Mouse (Mus musculus) olfactory bulb, adult 2 months (tissue): ENCODE results near the gene 1700001K19Rik. TPM values are rescaled to one million over a fixed set of nuclear protein-coding genes. Genes with fewer than 3 reads are reported as not detected.

Source experiments
- H3K27ac ChIP-seq: fragments of 200-500 bp; 2 replicates; pipeline ENCODE4 v1.5.1; 2012; ENCODE audit warnings: low read depth, low read length; ENCODE audit not compliant: insufficient read depth
- H3K4me1 ChIP-seq: fragments of 200-500 bp; 2 replicates; pipeline ENCODE4 v1.6.1; 2012; ENCODE audit warnings: low read length; ENCODE audit not compliant: control insufficient read depth, insufficient read depth
- H3K4me3 ChIP-seq: fragments of 200-500 bp; 2 replicates; pipeline ENCODE4 v1.5.1; 2012; ENCODE audit warnings: mild to moderate bottlenecking, low read depth, low read length, moderate library complexity; ENCODE audit not compliant: insufficient read depth
- CTCF ChIP-seq: fragments of 200-500 bp; IDR thresholded peaks from 2 replicates; pipeline ENCODE4 v1.5.1; 2012; ENCODE audit warnings: low read depth, mild to moderate bottlenecking, low read length, moderate library complexity; ENCODE audit not compliant: insufficient read depth
- POLR2A ChIP-seq: fragments of 200-500 bp; IDR thresholded peaks from 2 replicates; pipeline ENCODE4 v1.6.1; 2012; ENCODE audit warnings: mild to moderate bottlenecking, low read depth, low read length, moderate library complexity; ENCODE audit not compliant: insufficient read depth
- WGBS: fragments of 180-500 bp; shearing (Covaris S2); methylation state at CpG from one replicate; pipeline ENCODE4 v1.1.7; 2018; 5-methylcytosine and 5-hydroxymethylcytosine counted together
- polyA plus RNA-seq: library from polyadenylated mRNA; stranded (reverse); fragments of >200 nt; gene quantifications from 2 replicates; pipeline ENCODE4 v1.2.4, GENCODE M21; 2012; ENCODE audit warnings: low replicate concordance; ENCODE audit not compliant: missing spikeins, insufficient read depth, insufficient read length

The 1700001K19Rik gene
- polyA plus RNA-seq = not detected in 2 replicates

DNA sequence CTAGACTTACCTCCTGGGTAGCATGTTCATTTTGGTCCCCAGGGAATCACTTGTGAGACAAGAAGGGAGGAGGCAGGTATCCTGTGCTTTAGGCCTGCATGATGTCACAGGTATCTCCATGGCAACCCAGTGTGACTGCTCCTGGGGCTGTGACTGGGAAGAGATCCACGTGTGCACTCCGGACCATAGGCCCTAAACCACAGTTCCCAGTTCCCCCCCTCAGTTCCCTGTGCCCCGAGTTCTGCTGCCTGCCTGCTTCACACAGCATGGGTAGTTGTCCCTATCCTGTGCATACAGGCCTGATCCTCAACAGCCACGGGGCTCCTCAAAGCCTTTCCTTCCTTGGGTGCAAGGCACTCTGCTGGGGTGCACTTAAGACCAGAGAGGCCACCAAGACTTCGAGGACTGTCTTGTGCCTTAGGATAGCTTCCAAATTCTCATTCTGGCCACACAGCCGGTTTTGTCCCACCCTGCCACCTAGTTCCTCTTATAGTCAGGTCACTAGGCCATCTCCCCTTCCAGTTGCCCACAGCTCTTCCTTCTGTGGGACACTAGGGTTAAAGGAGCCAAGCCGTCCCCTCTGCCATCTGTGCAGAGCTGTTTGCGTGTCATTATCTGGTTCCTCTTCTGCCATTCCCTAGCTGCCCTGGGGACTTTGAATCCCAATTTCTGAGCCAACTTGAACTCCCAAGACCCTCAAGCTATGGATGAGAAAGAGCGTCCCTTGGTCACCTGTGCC is at the start of gene 1700001K19Rik:
1700001K19Rik (minus strand) TSS at position 59 of the 739 bp plus-strand sequence.
- WGBS = 80% methylated on average over 9 of the region's 9 CpGs
- H3K4me1 ChIP-seq = peaks cover 4% of the 10 kb centered on the region

DNA sequence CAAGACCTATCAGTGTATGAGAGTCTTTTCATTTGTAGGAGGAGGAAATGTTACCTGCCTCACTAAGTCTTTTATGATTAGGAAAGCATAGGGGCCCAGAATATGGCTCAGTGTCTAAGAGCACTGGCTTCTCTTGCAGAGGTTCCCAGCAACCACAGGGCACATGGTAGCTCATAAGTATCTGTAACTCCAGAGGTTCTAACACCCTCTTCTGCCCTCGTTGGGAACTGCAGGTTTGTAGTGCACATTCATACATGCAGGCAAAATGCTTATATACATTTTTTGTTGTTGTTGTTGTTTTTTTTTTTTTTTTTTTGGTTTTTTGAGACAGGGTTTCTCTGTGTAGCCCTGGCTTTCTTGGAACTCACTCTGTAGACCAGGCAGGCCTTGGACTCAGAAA is 44.0 kb upstream of the 1700001K19Rik start:
- Histone ChIP-seq H3K4me3 (no peak overlapping the region), H3K4me1 (no peaks in the 10 kb centered on the region), H3K27ac (no peak overlapping the region)
- no peak for TF ChIP-seq POLR2A
- no peak for TF ChIP-seq CTCF
- 48% methylated on average over 1 of the region's 1 CpGs for WGBS

More for the DNA sequence above, at the start of gene 1700001K19Rik:
- TF ChIP-seq CTCF = no peak
- no peak for TF ChIP-seq POLR2A
- H3K4me3 ChIP-seq = no peak within 1 kb of the TSS
- no peak within 1 kb of the TSS for H3K27ac ChIP-seq

DNA sequence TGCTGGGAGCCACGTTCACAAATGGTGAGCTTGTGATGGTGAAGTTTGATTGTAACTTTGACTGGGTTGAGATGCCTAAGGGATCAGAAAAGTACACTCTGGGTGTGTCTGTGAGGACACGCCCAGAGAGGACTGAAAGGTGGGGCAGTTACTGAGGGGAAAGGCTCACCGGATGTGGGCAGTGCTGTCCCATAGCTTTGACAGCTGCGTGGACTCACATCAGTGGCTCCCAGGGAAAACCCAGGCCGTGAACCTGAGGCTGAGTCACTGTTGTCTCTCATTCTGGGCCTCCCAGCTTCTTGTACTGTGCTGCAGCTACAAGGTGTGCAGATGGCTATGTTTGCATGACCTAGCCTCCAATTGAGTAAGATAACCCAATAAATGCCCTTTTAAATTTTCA is 43.1 kb upstream of the 1700001K19Rik start:
- WGBS = 83% methylated on average over 5 of the region's 5 CpGs
- TF ChIP-seq POLR2A (no peak), CTCF (no peak)
- no peak overlapping the region for H3K4me3 ChIP-seq
- no peak overlapping the region for H3K27ac ChIP-seq
- H3K4me1 ChIP-seq = no peaks in the 10 kb centered on the region

DNA sequence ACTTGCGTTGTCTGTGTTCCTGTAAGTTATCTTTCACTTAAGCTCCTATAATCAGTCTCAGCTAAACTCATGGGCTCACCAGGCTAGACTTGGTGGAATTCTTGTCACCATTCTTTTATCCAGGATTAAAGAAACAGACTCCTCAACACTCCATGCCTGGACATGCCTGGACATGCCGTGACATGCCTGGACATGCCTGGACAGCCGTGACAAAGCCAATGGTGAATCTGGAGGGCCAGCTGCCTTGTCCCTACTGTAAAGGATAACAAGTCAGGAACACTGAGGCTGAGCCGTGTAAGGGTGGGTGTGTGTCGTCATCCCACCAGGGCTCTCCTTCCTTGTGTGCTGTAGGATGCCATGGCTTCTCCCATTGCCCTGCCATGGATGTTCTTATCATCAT is 42.6 kb upstream of the 1700001K19Rik start:
- no peak for TF ChIP-seq POLR2A
- 94% methylated on average over 5 of the region's 5 CpGs for WGBS

DNA sequence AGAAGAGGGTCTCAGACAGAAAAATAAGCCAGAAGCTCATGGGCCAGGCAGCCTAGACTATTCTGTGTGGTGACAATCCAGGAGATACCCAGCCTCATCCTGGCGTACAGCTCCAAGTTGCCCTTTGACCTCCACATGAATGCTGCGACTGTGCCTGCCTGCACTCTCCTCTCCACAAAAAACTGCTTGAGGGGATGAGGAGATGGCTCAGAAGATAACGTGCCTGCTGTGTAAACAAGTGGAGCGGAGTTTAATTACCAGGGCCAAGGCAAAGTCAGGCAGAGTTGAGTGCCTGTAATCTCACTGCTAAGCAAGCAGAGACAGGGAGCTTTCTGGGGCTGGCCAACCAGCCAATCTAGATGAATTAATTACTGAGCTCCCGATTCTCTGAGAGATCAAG is 33.6 kb upstream of the 1700001K19Rik start:
- H3K27ac ChIP-seq = no peak overlapping the region
- no peak for TF ChIP-seq POLR2A
- no peak for TF ChIP-seq CTCF
- H3K4me3 ChIP-seq = no peak overlapping the region
- 51% methylated on average over 5 of the region's 5 CpGs for WGBS
- no peaks in the 10 kb centered on the region for H3K4me1 ChIP-seq

More for the DNA sequence above, 42.6 kb upstream of the 1700001K19Rik start:
- no peaks in the 10 kb centered on the region for H3K4me1 ChIP-seq
- no peak overlapping the region for H3K27ac ChIP-seq
- H3K4me3 ChIP-seq = no peak overlapping the region

DNA sequence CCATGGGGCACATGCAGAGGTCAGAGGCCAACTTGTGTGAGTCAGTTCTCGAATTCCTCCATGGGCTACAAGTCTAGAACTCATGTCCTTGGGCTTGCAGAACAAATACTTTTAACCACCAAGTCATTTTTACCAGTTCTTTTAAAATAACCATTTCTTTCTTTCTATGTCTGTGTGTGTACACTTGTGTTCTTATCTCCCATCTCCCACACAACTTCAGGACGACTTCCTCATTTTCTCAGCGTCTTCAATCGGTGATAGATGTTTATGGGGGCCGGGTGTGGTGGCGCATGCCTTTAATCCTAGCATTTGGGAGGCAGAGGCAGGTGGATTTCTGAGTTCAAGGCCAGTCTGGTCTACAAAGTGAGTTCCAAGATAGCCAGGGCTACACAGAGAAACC is 31.8 kb upstream of the 1700001K19Rik start:
- Histone ChIP-seq H3K27ac (no peak overlapping the region), H3K4me1 (no peaks in the 10 kb centered on the region), H3K4me3 (no peak overlapping the region)
- 96% methylated on average over 6 of the region's 6 CpGs for WGBS
- TF ChIP-seq CTCF (no peak), POLR2A (no peak)

DNA sequence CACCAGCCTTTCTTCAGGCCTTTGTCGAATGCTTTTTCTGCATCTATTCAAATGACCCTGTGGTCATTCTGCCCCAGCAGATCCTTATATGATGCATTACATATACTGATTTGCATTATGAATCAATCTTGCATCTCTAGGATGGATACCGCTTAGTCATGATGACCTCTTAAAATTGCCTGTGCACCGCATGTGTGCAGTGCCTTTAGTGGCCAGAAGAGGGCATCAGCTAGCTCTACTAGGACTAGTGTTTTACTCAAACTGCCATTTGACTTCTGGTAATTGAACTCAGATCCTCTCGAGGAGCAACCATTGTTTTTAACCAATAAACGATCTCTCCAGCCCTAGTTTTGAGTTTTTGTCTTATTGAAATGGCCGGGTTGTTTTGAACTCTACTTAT is 31.4 kb upstream of the 1700001K19Rik start:
- 92% methylated on average over 6 of the region's 6 CpGs for WGBS

DNA sequence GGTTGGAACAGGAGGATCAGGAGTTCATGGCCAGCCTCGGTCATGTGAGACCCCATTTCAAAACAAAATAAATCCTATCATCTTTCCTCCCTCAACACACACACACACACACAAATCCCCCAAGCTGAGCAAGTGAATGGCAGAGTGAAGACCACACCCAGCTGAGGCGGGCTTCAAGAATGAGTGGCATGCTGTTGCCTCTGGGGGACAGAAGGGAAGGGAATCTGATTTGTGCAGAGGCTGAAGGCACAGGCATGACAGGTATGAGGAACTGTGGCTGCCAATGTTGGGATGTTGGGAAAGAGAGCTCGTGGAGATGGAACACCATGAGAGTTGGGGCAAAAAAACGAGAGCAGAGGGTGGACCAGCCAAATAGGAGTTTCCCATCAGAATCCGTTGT is 28.9 kb upstream of the 1700001K19Rik start:
- TF ChIP-seq CTCF = no peak
- no peak for TF ChIP-seq POLR2A
- Histone ChIP-seq H3K27ac (no peak overlapping the region), H3K4me3 (no peak overlapping the region), H3K4me1 (peaks cover 9% of the 10 kb centered on the region; the same call in 1 of the 2 replicates)
- WGBS = 75% methylated on average over 5 of the region's 5 CpGs

More for the DNA sequence above, 31.4 kb upstream of the 1700001K19Rik start:
- Histone ChIP-seq H3K27ac (no peak overlapping the region), H3K4me1 (no peaks in the 10 kb centered on the region), H3K4me3 (no peak overlapping the region)
- TF ChIP-seq CTCF (no peak), POLR2A (no peak)

DNA sequence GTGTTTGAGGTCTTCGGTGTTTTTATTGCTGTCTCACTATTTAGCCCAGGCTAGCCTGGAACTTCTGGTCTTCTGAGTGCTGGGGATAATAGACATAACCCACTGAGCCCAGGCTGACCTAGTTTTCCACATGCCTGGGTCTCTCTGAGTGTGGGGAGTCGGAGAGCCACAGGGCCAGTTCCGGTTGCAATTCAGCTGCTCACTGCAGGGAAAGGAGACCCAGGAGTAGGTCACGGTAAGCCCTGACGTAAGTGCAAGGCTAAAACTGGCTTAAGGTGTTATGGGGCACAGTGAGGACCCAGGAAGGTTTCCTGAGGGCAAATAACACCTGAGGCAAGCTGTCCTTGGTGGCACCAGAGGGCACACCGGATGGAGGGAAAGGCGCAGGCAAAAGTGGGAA is 25.0 kb upstream of the 1700001K19Rik start:
- TF ChIP-seq CTCF (no peak), POLR2A (no peak)
- no peak overlapping the region for H3K27ac ChIP-seq
- no peak overlapping the region for H3K4me3 ChIP-seq
- WGBS = 90% methylated on average over 7 of the region's 7 CpGs
- peaks cover 13% of the 10 kb centered on the region; the same call in 1 of the 2 replicates for H3K4me1 ChIP-seq
